Mouse (Mus musculus): ENCODE measurements at regions not wholly inside any gene's neighbourhood (a gene's known extent, or its start where the extent isn't known, plus 50 kb on each side); places are given as distances from the start of the nearest gene placed in this dataset.
"Not testable (repeated sequence)": the region's sequence is repeated elsewhere in the genome, so short reads cannot be mapped to it uniquely, and the experiment has no call there.

DNA sequence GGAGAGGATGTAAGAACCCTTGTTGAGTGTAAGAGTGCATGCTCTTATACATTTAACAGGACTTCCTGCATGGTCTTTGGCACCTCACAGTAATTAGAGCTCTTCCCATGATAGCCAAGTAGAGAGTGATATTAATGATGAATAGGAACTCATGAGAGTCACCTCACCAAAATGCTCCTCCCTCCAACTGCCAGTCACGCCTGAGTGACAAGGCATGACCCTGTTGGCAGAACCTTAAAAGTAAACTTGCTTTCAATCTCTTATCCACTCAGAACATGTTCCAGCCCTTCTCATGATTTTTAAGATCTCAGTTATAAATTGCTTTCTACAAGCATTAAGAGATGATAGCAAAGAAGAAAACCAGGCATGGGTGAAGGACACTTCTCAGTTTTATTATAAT is 291.8 kb downstream of the Tox3 start:
- no peak for DNase-seq (ENCODE audit: low spot score)

DNA sequence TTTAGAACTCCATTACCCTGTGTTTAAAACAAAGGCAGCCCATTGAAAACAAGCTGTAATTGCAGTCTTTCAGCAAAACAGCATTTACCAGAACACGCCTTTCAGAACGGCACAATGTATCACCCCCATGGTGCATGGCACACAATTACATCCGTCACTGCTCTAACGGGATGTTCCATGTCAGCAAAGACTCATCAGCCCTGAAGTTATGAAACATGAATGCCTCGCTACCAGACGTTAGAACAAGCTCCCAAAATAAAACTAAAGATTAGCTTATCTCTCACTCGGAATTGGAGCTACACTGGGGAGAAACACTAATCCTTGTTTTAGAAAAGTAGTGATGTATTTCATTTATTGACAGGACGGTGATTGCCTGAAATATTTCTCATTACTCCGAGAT is 301.4 kb downstream of the Tox3 start:
- DNase-seq (ENCODE audit: low spot score) = no peak

DNA sequence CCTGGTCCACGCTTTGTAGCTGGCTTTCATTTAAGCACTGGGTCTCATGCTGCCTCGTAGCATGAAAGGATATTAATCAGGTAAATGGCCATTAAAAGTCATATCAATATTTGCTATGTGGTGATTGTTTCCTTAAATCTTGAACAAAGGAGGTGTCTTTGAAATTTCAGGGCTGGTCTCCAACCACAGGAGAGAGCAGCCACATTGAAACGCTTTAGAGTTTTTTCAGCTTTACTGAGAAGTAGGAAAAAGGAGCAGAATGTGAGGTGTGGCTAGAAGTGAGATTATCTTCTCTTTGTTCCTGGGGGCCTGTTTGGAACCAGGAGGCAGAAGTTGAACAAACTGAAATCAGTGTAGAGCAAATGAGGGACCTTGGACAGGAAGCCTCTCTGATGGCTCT is 311.7 kb downstream of the Tox3 start:
- no peak for DNase-seq (ENCODE audit: low spot score)

DNA sequence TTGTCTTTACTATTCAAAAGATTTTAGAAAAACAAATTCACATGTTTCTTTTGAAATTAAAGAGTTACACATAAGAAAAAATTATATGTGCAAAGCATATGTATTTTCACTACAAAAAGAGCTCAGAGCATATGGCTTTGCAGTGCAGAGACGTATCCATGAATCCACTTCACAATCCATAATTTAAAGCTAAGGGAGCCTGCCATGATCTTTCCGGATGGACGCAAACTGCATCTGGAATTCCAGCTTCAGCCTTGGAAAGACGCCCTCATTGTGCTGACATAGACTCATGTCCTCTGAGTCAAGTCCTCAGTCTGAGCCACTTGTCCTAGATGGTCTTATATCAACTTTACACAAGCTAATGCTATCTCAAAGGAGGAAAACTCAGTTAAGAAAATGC is 315.6 kb downstream of the Tox3 start:
- DNase-seq (ENCODE audit: low spot score) = no peak

DNA sequence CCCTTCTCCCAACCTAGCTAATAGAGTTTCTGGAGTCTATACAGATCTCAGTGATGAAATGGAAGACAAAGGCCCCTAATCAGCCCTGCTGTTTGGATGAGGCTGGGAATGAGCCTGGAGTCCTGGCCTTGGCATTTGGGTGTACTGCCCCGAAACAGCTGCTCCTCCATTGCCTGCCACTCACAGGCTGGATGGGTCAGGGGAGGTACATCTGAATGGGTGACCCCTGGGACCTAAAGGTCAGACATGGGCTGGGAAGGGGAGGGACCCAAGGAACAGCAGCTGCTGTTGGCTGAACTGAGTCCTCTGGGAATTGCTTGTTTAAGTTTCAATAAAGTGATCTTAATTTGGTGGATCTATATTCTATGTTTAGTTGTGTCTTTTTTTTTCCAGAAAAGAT is 316.9 kb downstream of the Tox3 start:
- DNase-seq (ENCODE audit: low spot score) = no peak

DNA sequence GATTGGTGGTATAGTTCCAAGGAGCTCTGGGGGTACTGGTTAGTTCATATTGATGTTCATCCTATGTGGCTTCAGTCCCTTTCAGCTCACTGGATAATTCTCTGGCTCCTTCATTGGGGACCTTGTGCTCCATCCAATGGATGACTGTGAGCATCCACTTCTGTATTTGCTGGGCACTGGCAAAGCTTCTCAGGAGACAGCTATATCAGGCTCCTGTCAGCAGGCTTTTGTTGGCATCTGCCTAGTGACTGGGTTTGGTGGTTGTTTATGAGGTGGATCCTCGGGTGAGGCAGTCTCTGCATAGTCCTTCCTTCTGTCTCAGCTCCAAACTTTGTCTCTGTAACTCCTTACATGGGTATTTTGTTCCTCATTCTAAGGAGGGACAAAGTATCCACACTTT is 330.2 kb downstream of the Tox3 start:
- DNase-seq (ENCODE audit: low spot score) = not testable (repeated sequence)

DNA sequence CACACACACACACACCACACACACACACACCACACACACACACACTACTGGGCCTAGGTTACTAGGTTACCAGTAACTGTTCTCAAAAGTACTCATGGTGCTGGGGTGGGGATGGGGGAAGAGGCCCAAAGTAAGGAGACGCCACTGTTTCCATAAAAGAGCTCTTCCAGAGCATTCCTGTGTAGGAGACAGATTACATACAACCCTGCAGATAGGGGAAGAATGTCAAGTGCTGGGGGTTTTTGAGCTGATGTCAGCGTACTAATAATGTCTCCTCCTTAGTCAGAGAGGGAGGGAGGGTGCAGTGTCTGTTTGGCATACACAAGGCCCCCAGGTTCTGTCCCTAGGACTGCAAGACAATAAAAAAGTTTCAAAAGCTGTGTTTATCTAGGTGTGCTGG is 334.4 kb downstream of the Tox3 start:
- no peak for DNase-seq (ENCODE audit: low spot score)

DNA sequence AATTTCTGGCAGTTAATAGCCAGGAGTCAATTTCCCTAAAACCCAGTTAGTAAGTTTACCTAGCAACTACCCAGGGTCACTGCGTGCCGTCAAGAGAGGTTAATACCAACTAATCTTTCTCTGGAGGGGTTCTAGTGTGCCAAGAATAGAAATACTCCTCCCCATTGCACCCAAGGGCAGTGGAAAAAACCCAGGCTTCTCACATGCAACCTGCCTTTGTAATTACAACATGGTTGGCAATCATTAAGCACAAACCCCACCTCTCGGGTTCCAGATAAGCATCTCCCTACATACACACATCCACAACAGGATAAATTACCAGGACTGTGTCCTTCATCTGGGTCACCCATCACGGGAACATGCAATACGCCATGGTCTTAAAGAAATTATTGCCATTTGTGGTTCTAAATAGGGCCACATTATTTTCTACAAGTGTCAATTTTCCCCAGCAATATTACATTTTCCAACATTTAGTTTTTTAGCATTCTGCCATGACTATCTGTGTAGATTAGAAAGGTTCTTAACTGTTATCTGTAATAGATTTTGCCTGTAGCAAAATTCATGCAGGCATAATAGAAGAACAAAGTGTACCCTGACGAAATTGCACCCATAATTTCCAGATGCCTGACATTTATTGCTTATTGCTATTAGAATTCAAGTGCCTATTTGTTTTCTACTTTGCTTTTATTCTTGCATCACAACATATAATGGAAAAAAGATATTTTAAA is 336.3 kb downstream of the Tox3 start:
- DNase-seq (ENCODE audit: low spot score) = no peak

DNA sequence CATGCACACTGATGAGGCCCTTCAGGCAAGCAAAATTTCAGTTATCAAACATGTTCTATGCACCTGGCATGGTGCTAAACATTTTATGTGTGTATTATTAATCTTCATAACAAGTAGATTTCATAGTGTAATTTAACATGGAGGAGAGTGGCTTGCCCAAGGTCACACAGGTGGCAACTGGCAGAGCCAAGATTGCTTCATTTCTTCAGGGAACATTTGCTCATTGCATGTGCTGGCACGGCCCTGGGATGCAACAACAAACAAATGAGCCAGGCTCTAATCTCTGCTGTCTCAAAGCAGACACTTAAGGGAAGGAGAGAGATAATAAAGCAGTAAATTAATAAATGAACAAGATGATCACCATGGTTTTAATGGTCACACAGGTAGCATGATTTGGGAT is 338.7 kb downstream of the Tox3 start:
- DNase-seq (ENCODE audit: low spot score) = no peak

DNA sequence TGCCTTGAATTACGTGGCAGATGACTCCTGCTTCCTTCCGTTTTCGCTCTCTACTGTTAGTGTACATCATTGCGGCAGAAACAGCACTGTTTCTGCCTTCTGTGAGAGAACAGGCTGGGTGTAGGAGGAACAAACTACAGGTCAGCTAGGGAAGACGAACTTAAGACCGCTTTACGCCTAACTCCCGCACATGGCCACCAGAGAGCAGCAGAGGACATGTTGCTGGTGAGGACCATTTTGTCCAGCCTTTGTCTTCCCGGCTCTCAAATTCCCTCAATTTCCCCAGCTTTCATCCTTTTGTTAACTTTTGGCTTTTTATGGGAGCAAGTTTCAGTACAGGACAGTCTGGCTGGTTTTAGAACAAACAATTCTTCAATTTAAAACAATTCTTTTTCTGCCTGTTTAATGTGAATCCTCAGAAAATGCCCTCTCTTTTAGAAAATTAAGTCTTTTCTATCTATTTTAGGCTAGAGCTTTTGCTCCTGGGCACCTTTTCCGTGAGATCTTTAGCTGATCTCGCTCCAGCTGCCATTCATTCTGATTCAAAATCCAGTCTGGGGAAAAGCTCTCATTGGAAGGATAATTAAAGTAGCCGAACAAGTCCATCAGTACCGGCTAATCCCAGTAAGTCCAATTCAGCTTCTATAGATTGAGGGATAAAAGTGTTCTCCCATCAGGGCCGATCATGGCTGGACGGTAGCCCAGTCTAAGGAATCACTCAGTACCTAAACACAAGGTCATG is 347.1 kb downstream of the Tox3 start:
- peak; percentile 4 for DNase-seq (ENCODE audit: low spot score)

DNA sequence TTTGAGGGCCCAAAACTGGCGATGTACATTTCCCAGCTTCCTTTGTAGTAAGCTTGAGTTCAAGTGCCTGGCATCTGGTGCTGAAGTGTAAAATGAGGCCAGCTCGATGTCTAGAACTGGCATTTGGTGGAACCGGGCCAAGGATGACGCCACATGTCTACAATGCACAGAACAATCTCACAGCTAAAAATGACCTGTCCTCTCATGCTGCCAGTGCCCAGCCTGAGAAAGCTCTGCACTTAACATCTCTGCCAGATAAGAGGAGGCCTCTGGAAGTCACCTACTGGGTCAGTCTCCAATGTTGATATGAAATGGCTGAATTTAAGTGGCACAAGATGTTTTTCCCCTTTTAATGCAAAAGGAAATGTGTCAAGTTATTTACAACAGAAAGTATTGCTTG is 354.4 kb downstream of the Tox3 start:
- no peak for DNase-seq (ENCODE audit: low spot score)

DNA sequence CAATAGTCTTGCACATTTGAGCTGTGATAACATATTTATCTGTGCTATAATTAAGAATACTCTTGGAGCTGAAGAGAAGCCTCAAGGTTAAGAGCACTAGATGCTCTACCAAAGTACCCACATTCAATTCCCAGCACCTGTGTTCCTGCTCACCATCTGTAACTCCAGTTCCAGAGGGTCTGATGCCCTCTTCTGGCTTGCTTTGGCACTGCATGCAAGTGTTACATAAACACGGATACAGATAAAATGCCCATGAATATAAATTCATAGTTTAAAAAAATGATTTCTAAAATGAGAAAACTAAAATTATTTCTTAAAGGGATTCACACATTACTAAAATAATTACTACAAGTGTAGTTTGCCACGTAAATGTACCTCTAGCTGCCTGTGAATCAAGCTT is 364.3 kb downstream of the Tox3 start:
- no peak for DNase-seq (ENCODE audit: low spot score)

DNA sequence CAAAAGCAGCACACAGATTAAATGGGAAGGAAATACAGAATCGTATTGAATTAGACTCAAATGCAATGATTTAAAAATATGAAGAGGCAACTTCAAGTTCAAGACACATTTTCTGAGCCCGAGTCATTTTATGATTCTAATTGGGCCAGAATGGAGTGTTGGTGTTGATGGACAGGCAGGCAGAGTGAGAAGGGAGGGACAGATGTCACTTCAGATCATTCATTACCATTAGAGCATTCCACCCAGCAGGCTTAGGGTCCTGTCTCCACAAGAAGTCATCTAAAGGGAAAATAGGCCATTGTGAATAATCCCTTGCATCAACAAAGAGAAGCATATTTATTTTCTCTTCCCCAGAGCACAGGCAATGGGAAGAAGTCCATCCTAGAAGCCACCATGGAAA is 365.6 kb downstream of the Tox3 start:
- no peak for DNase-seq (ENCODE audit: low spot score)

DNA sequence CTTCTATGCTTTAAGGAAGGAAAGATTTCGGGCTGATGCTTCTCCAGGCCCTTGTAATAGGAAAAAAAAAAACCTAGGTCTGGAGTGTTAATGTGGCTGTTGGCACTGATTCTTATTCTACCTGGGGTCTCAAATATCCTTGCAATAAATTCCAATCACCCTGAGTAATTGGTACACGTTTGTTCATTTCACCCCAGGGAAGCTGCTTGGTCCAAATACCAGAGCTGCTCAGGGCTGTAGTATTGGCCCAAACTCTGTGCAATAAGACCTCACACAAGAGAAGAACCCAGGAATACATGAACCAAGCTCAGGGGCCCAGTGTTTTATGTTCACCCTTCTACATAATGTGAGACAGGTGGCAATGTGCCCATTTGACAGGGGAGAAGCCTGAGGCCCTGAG is 366.8 kb downstream of the Tox3 start:
- DNase-seq (ENCODE audit: low spot score) = no peak

DNA sequence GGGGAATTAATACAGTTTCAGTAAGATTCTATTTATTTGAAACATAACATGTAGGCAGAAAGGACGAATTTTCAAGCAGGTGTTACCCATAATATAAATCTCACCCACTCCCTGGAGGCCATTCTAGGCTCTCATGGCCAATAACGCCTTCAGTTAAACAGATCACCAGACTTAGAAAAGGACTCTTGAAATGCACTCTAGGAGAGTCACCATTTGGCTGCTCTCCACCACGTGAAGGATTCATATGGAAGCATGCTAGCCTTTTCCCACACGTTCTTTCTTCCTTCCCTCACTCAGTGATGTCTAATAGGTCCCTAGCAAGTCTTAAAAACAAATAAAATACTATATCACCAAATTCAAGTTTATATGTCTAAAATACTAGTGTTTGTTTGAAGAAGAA is 367.7 kb downstream of the Tox3 start:
- DNase-seq (ENCODE audit: low spot score) = no peak

DNA sequence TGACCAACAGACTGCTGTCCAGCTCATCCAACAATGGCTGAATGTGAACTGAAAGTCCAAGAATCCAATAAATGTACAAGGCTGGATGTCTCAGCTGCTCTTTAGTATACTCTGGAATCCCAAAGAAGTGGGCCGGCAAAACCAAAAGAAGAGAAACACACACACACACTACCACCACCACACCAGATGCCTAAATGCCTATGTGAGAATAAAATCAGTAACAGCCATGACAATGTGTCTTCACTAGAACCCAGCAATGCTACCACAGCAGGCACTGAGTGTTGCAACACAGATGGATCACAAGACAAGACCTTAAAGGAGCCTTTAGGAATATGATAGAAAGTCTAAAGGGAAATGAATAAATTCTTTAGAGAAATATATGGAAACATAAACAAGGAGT is 385.3 kb downstream of the Tox3 start:
- no peak for DNase-seq (ENCODE audit: low spot score)

DNA sequence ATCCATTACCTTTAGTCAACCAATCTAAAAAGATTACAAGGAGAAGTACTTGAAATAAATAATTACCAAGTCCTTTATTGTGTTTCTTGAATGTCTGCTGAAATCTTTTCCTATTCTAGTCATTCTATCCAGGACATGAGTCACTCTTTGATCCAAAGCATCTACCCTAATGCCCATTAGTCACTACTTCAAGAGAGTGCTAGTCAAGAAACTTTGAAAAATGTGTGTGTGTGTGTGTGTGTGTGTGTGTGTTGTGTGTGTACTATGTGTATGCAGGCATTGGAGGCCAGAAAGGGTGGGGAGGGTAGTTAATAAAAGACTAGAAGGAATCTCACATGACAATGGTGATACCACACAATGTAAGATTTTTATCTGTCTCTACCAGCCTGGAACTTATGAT is 390.7 kb downstream of the Tox3 start:
- DNase-seq (ENCODE audit: low spot score) = no peak

DNA sequence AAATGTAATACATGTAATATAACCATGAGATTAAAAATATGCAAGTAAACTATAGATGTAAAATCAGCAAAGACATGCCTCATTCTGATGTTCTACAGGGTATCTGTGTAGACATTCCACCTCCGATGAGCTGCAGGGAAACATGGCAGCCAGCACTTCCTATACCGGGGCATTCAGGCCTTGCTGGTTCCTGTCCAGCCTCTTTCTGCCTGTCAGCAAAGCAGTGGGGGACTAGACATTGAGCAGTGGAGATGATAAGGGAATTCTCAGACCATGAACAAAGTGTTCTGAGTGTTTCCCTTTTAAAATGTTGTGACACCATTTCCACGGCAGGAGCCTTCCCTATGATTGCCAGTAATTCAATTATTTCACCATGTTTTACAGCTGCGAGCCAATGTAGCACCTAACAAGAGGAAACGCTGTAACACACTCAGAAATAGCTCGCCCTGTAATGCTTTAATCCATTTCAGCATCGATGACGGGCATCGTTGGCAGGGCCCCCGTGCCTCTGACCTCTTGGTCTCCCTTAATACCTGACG is 391.6 kb downstream of the Tox3 start:
- DNase-seq (ENCODE audit: low spot score) = no peak

DNA sequence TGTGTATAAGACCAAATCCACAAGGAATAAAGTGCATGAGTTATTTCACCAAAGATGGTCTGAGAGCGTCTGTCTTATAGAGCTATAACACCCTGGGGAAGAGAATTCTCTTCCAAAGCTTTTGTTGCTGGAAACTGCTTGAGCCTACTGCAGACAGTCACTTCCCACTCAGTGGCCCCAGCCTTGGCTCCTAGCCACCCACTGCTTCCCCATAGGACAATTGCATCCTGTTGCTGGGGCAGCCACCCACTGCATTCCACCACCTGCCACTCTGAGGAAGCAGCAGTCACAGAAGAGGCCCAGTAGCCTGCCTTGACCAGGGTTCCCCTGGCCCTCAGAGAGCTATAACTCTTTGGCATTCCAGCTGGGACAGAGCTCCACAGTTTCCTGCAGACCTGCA is 409.3 kb downstream of the Tox3 start:
- DNase-seq (ENCODE audit: low spot score) = no peak

DNA sequence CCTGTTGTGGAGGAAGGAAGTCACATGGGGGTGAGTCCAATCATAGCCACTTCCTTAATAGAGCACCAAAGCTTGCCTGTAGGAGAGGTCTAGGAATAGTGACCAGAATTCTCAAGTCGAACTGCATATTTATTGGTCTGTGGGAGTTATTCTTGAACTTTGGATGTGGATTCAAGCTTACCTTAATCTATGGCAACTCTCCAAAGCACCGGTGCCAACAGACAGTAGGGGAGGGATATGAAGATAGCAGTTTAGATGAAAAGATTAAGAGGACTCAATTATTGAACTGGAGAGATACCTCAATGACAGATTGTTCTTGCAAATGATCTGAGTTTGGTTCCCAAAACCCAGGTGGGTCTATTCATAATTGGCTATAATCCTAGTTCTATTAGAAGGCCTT is 413.6 kb downstream of the Tox3 start:
- DNase-seq (ENCODE audit: low spot score) = no peak

DNA sequence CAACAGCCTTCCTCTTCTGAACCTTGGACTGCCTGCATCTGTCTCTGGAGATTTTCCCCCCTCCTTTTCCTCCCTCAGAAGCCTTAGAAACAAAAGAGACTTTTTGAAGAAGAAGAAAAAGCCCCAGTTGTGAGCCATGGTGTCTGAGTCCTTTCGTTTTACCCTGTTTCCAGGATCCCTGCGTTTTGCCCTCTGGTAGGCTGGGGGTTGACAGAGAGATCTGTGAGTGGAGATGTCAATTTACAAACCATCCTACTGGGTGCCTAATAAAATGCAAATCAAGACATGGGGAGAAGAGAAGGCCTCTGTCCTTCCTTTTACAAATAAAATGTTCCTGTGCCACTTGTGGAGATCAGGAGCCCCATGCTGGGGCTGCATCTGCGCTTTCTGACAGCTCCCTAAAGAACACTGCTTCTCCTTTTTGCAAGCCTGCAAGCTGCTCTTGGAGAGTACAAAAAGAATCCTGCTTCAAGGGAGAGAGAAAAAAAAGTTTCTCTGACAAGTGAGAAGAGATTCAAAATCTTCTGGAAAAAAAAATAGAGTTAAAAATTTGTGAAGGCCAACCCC is 421.4 kb downstream of the Tox3 start:
- DNase-seq (ENCODE audit: low spot score) = no peak

DNA sequence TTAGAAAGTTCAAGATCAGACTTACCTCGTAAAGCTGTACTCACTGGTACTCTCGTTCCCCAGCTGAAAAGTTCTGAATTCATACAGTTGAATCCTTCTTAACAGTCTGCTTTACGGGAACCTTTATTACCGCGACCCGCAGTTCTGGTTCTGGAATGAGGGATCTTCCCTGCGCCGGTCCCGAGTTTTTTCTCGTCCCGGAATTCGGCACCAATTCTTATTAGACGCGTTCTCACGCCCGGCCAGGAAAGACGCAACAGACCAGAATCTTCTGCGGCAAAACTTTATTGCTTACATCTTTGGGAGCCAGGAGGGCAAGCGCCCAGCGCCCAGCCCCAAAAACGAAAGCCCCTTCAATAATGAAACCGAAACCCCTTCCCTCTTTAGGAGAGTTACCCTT is 423.4 kb downstream of the Tox3 start:
- DNase-seq (ENCODE audit: low spot score) = not testable (repeated sequence)

DNA sequence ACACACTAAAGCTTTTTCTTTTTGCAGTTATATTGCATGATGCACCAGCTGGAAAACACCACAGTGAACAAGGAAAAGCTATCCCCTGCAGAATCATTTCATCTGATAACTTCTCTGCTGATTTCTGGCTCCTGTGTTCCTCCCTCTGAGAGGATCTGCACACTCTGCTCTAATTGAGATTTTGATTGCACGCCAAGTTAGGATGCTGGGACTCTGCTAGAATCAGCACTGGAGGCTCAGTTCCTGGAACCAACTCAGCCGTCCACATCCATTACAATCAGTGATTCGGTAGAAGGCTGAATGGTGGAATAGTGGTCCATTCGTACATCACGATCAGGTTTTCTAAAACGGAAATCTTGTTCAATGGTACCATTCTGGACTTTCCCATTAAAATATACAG is 434.1 kb downstream of the Tox3 start:
- DNase-seq (ENCODE audit: low spot score) = no peak
